Mouse (Mus musculus) right cerebral cortex, adult 2 months (tissue): ENCODE results near the gene Opa1.

Experiments used
- DNase-seq, 2 experiments: peaks; one replicate each; pipeline ENCODE4 v3.0.0; 2021 to 2022; ENCODE audit warnings: low spot score in 2 of 2

Gene Opa1

GRCm38 (mm10) chr16:29689187-29689819 lies 110.2 kb downstream of the Opa1 start:
- DNase-seq, result no peak

- no peak for DNase-seq
Observed at GRCm38 (mm10) chr16:29693025-29693682, 114.0 kb downstream of the Opa1 start.

GRCm38 (mm10) chr16:29693791-29694419 lies 114.8 kb downstream of the Opa1 start:
- DNase-seq, result no peak

- no peak for DNase-seq
Observed at GRCm38 (mm10) chr16:29694420-29694959, 115.4 kb downstream of the Opa1 start.
